Mouse (Mus musculus) bone marrow macrophage, adult 2 months (primary cell): ENCODE results near the gene Nme8.

Experiments
- CTCF ChIP-seq: IDR thresholded peaks from 2 replicates; pipeline ENCODE4 v1.5.1; 2012; ENCODE audit warnings: low read depth, mild to moderate bottlenecking, low read length, moderate library complexity
- POLR2A ChIP-seq: IDR thresholded peaks from 2 replicates; pipeline ENCODE4 v1.6.1; 2012; ENCODE audit warnings: mild to moderate bottlenecking, low read depth, low read length, borderline replicate concordance

DNA sequence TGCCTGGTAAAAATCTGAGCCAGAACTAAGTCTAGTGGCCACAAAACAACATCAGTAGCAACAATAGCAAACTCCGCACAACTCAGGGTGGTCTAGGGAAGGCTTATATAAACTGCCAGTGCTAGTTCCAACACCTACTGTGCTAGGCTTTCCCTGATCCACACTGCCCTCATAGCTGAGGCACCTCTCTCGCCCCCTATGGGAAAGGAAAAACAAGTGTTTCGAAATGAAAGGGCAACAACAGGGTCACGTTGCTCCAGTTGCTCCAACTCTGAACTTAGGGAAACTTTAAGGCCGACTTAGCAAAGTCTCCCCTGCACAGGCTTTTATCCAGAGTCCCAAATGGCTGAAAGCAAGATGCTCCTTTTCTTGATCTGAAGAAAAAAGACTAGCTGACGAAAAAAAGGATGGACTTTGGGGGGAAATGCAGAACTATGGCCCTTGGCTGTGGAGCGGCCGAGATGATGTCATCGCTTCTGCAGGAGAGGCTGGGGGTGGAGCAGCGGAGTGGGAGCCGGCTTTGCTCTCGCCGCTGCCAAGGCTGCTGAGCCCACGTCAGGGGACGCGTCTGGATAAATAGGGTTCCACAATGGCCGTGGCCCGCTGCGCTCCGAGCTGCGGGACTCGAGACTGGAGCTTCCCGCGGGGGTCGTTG, 74.9 kb downstream of the Nme8 start, which contains the start of gene Sfrp4:
- TF ChIP-seq CTCF (no peak), POLR2A (no peak)
